Mouse (Mus musculus) erythroblast, adult 5-6 weeks (primary cell): ENCODE data around the gene 2010003K11Rik. TPM values are rescaled to one million over a fixed set of nuclear protein-coding genes. Genes with fewer than 3 reads are reported as not detected.
A peak's percentile ranks its signal among the peaks of the same experiment; 100 is the strongest.

Experiments used
- ATAC-seq: replicated peaks from 2 replicates; pipeline ENCODE4 v1.8.0; 2016; ENCODE audit warnings: moderate number of reproducible peaks, mild to moderate bottlenecking, moderate TSS enrichment, inconsistent platforms; ENCODE audit not compliant: poor library complexity, low FRiP score, severe bottlenecking
- total RNA-seq, 2 experiments: library from RNA; stranded (forward) in 1 of 2; stranded (reverse) in 1 of 2; fragments of 150-400 nt in 1 of 2; fragments of 200-764, 138-1000 nt in 1 of 2; gene quantifications; 2 replicates each; pipeline versions ENCODE4 v1.2.3 to v1.2.4; 2015 to 2017; ENCODE audit warnings: low replicate concordance in 2 of 2

2010003K11Rik gene
- total RNA-seq, 2 experiments from 2014 or later = 0.94 TPM; not detected in 1

- no peak for ATAC-seq
Measured at GRCm38 (mm10) chr19:4502701-4503100, 4.3 kb upstream of the 2010003K11Rik start.

DNA sequence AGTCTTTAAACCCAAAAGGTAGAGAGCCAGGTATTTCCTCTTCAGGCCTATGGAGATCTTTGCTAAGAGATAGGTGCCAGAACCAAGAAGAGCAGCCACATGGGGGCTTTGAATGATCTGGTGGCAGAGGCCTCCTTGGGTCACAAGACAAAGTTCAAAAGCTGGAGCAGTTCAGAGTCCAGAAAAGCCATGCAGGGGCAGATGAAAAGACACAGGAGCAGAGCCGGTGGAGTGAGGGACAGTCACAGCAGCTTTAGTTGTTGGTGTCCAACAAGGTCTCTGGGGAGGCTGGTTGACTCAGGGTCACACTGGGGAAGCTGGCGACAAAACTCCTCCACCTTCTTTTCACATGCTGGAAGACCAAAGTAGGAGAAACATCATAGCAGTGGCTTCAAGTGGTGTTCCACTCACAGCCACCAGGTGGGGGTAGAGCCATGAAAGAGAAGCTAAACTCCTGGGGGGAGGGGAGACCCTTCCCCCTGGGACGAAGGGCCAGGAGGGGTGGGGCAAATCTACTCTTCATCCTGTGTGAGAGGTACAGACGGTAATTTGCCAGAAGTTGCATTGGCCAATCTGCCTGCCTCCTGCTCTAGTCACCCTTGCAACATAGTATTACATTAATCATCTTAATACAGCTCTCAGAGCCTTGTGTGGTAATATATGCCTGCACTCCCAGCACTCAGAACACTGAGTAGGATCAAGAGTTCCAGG, 965 bp downstream of the 2010003K11Rik start:
- ATAC-seq = peak; percentile 63

DNA sequence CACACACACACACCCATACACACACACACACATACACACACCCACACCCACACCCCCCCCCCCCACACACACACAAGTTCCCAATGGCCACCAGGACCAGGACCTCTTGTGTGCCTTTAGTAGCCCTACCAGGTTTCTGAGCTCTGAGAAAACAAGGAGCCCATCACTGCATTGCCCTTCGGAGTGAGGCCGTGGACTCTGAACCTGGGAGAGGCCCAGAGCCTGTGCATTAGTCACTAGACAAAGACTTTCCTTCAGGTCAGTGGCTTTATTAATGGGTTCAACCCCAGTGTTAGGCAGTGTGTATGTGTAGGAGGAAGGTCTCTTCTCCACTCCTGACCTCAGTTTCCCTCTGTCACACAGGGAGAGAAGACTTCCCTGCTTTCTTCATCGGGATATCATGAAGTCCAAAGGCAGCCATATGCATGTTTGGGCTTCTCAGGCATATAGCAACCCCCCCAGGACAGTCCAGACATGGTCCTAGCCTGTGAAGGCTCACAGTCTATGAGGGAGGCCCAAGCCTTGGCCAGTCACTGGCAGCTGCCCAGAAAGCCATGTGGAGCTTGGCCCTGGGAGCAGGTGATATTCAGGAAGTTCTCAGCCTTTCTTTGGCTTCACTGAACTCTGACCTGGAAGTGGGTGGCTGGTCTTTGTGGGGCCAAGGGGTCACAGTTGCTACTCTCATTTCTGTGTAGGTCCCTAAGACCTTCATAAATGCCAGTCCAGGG, 1.7 kb downstream of the 2010003K11Rik start:
- ATAC-seq = no peak

GRCm38 (mm10) chr19:4495814-4496213, 2.6 kb downstream of the 2010003K11Rik start:
- no peak for ATAC-seq

- ATAC-seq = no peak
Measured at GRCm38 (mm10) chr19:4494707-4495106, 3.7 kb downstream of the 2010003K11Rik start.

DNA sequence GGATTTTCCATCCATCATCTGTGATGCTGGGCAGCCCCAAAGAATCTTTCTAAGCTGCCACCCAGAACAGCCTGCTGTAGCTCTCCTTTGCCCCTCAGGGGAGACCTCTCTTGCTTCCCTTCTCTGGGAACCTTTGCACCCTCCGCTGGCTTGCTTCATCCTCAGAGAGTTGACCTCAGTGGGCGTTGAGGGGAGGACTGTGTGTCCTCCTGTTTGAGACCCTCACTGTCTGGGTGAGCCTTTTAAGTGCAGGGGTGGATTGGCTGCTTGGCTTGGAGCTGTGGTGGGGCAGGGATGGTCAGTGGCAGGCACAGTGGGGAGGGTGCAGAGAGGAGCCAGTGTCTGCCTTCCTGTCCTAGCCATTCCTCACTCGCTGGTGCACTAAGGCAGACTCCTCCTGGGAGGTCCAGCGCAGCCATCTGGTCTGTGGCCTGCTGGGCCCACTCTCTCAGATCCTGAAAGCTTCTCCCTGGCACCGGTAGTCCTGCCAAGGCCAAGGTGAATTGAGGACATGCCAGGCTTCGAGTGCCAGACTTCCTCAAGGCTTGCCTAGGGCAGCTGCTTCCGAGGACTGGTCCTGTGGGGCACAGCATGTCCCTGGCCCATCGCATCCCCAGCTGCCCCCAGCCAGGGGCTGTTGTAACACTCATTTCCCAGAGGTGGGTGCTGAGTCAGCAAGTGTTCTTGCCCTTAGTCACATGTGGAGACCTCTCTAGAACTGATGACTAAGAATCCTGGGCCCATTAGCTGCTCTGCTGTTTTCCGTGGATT, 5.7 kb downstream of the 2010003K11Rik start:
- no peak for ATAC-seq

DNA sequence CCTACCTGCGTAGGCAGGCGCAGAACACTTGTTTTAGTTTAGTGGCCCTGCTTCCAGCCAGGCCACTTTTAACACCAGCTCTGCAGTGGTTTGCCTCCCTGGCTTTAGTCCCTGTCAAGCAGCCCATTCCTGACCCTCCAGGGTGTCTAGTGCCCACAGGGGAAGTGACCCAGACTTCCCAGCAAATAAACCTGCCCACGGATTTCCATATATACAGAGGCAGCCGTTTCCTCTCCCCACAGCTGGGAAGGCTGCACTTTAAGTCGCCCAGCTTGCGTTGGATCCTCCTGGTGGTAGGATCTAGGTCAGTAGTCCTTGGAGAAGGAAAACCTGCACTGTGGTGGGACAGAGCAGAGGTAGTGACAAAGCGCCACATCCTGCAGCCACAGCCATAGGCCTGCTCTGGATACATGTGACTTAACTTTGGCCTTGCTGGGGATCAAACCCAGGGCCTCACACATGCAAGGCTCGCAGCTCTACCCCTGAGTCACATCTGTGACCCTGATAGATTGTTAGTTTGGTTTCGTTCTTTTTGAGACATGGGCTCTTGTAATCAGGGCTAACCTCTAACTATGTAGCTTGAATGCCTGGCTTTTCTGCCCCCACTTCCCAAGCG, 7.2 kb downstream of the 2010003K11Rik start:
- no peak for ATAC-seq

DNA sequence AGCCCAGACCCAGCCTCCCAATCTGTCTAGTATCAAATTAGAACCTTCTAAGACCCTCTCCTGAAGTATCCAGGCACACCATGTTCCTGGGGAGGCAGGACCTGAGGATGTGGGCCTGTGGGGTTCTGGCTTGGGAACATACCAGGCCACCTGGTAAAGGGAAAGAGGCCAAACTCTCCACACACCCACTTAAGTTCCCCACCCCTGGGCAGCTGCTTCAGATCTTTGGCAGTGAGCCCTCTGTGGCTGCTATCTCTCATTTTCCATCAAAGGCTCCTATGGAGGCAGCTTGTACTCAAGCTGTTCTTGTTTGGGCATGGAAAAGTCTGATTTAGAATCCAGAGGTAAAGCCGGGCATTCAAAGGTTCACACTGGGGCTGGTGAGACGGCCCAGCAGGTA, 10.5 kb downstream of the 2010003K11Rik start:
- no peak for ATAC-seq

DNA sequence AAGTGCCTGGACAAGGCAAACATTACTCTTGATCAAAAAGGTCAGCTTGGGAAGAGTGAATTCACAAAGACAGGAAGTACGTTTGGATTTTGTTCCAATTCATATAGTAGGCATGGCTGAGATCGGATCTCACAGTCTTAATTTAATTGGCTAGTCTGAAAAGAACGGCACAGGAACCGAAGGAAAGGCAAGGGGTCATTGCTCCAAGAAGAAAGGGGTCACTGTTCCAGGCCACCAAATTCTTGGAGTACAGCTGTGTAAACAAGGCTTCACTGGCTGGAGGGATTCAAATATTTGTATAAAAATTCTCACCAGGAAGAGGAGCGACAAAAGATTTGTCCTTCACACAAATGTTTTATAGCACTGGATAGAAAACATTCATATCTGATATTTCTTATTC, 13.4 kb downstream of the 2010003K11Rik start:
- no peak for ATAC-seq

- no peak for ATAC-seq
Measured at GRCm38 (mm10) chr19:4482111-4482859, 16.1 kb downstream of the 2010003K11Rik start.

GRCm38 (mm10) chr19:4481326-4481725, 17.1 kb downstream of the 2010003K11Rik start:
- no peak for ATAC-seq

DNA sequence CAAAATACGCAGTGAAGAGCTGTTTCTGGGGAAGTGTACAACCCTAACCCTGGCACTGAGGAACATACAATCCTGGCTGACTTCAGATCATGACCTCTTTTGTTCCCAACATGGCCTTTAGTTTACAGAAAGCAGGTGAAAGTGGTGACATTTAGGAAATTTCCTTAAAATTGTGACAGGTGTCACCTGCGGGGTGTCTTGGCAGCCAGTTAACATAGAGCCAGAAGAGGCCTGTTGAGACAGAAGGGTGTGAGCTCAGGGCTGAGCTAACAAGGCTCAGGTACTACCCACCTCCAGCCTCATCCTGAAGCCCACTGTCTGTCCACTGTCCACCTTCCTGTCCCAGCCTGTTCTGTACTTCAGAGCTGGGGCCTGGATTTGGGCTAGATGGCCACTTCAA, 18.3 kb downstream of the 2010003K11Rik start:
- ATAC-seq = no peak

- 0 out of 2 replicates have a peak, but pooled peaks have one; percentile 17 for ATAC-seq
Measured at GRCm38 (mm10) chr19:4478190-4478516, 20.2 kb downstream of the 2010003K11Rik start.

- ATAC-seq = 0 out of 2 replicates have a peak, but pooled peaks have one; percentile 14
Measured at GRCm38 (mm10) chr19:4477345-4478189, 20.8 kb downstream of the 2010003K11Rik start, which contains the start of gene Syt12. Syt12 (minus strand) TSS chr19:4477447.

DNA sequence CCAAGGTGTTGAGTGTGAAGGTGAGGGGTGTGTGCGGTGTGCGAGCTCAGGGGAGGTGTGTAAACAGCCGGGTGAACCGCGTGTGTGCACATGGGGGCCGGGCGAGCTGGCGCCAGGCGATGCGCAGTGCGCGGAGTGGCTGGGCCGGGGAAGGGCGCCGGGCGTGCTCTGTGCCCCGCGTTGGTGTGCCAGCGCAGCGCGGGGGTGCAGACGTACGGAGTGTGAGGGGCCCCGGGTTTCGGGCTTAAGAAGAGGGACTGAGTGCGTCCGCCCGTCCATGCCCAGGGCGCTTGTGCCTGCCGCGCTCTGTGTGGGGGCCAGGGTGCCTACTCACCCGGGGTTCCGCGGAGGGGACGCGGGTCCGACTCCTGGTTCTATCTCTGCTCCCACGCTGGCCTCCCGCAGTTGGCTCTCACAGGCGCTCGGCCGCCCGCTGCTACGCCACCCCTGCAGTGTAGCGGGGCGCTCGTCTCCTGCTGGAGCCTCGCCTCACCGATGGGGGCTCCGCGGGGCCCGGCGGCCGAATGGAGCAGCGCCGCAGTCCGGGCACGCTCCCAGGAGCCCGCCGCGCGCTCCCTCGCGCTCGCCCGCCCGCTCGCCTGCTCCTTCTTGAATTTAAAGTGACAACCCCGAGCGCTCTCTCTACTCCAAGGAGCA, 21.7 kb downstream of the 2010003K11Rik start:
- no peak for ATAC-seq

DNA sequence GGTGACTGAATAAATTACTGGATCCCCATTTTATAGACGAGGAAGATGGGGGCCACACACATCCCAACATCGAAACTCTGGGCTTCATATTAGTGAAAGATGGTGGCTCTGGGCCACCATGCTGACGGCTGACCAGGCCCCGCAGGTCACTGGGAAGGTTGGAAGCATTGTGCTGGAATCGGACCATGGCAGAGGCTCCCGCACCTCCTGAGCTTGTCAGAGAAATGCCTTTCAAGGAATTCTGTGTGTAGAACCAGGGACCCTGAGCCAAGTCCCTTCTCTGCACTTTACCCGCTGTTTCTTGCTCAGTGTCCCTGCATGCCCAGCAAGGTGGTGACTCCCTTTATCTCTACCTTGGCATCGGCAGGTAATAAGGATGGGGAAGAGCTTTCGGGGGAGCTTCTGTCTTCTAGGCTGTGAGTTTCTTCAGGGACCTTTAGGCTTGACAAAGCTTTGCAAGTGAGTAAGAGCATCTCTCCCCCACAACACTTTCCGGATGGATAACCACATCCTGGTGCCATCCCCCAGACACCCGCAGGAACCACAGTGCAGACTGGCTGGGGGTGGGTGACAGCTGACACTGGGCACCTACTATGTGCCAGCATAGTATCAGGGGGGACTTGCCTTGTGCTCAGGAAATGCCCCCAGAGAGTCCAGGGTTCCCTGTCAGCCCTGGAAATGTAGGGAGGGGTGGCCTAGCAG, 23.0 kb downstream of the 2010003K11Rik start:
- ATAC-seq = no peak

GRCm38 (mm10) chr19:4474739-4475138, 23.6 kb downstream of the 2010003K11Rik start:
- ATAC-seq = no peak
